Mouse (Mus musculus) lung, embryonic 16.5 days (tissue): Measurements from ENCODE around the gene Cwc25. TPM values are rescaled to one million over a fixed set of nuclear protein-coding genes. Genes with fewer than 3 reads are reported as not detected.

ENCODE experiments used
- microRNA-seq: library from miRNA; unstranded; fragments of <30 nt; microRNA quantifications from one replicate; pipeline ENCODE4, GENCODE M21; 2016
- polyA plus RNA-seq: library from polyadenylated mRNA; unstranded; fragments of >200 nt; fragmentation: Nextera tagmentation; extraction: Ambion mirVana; gene quantifications from 2 replicates; pipeline ENCODE4 v1.2.1, GENCODE M21; 2015

The Cwc25 gene
- polyA plus RNA-seq, 1 experiment from 2014 or later, result 16.1 TPM

Small RNA genes lying within 50 kb of the gene (microRNA-seq; reads per million reads assigned to microRNA genes)
- gene Mir8102, result not detected

Other genes with a start within 250 kb of the Cwc25 start
- 0.70 and 0.83 TPM in 2 replicates for gene Srcin1, start 190.4 kb downstream of the Cwc25 start, polyA plus RNA-seq
- gene Epop, start 136.9 kb downstream of the Cwc25 start, polyA plus RNA-seq, result 1.1 and 2.1 TPM in 2 replicates
- 3.4 and 4.0 TPM in 2 replicates for gene Mllt6, start 103.1 kb downstream of the Cwc25 start, polyA plus RNA-seq
- gene Cisd3, start 80.7 kb downstream of the Cwc25 start, polyA plus RNA-seq, result 57.5 and 66.6 TPM in 2 replicates
- 16.2 and 16.5 TPM in 2 replicates for gene Pcgf2, start 66.1 kb downstream of the Cwc25 start, polyA plus RNA-seq
- 430 and 457 TPM in 2 replicates for gene Psmb3, start 63.2 kb downstream of the Cwc25 start, polyA plus RNA-seq
- 1.3 and 2.2 TPM in 2 replicates for gene Pip4k2b, start 21.9 kb downstream of the Cwc25 start, polyA plus RNA-seq
- 0.35 TPM in 1 of 2 replicates, not detected in the other for gene 1700001P01Rik, start 9.4 kb upstream of the Cwc25 start, polyA plus RNA-seq
- gene Rpl23, start 15.9 kb upstream of the Cwc25 start, polyA plus RNA-seq, result 495 and 578 TPM in 2 replicates
- gene Lasp1, start 32.4 kb upstream of the Cwc25 start, polyA plus RNA-seq, result 163 and 167 TPM in 2 replicates
- 3.1 and 3.4 TPM in 2 replicates for gene B230217C12Rik, start 74.2 kb upstream of the Cwc25 start, polyA plus RNA-seq
- 0.36 and 0.65 TPM in 2 replicates for gene Fbxo47, start 117.6 kb upstream of the Cwc25 start, polyA plus RNA-seq
- 1.4 and 1.6 TPM in 2 replicates for gene Plxdc1, start 219.9 kb upstream of the Cwc25 start, polyA plus RNA-seq
- 6.2 and 8.0 TPM in 2 replicates for gene Arl5c, start 229.6 kb upstream of the Cwc25 start, polyA plus RNA-seq